Mouse (Mus musculus): ENCODE measurements at regions not wholly inside any gene's neighbourhood (a gene's known extent, or its start where the extent isn't known, plus 50 kb on each side); places are given as distances from the start of the nearest gene placed in this dataset.

- no peak overlapping the region for H3K9ac ChIP-seq
- H3K27ac ChIP-seq: no peak overlapping the region
- no peaks in the 10 kb centered on the region for H3K9me3 ChIP-seq
- 86% methylated on average over 7 of the region's 7 CpGs for WGBS
- H3K4me1 ChIP-seq (replicated peaks): no peaks in the 10 kb centered on the region
- H3K4me3 ChIP-seq (replicated peaks): no peak overlapping the region
- ATAC-seq: no peak
- no peaks in the 10 kb centered on the region for H3K36me3 ChIP-seq
- no peak overlapping the region for H3K4me2 ChIP-seq (replicated peaks)
- no peaks in the 10 kb centered on the region for H3K27me3 ChIP-seq (replicated peaks)
These were observed 192.7 kb downstream of the Gm11146 start for GRCm38 (mm10) chr16:77409168-77409567.

GRCm38 (mm10) chr16:77406999-77407398 is 194.9 kb downstream of the Gm11146 start:
- H3K4me1 ChIP-seq (replicated peaks): no peaks in the 10 kb centered on the region
- H3K9me3 ChIP-seq: no peaks in the 10 kb centered on the region
- H3K27me3 ChIP-seq (replicated peaks): no peaks in the 10 kb centered on the region
- H3K4me2 ChIP-seq (replicated peaks): no peak overlapping the region
- no peaks in the 10 kb centered on the region for H3K36me3 ChIP-seq
- no peak overlapping the region for H3K27ac ChIP-seq
- no peak overlapping the region for H3K4me3 ChIP-seq (replicated peaks)
- H3K9ac ChIP-seq: no peak overlapping the region
- WGBS: 81% methylated on average over 5 of the region's 5 CpGs
- ATAC-seq: no peak

GRCm38 (mm10) chr16:77405859-77406258 is 196.0 kb downstream of the Gm11146 start:
- H3K4me2 ChIP-seq (replicated peaks): no peak overlapping the region
- H3K27ac ChIP-seq: no peak overlapping the region
- no peak overlapping the region for H3K9ac ChIP-seq
- no peak overlapping the region for H3K4me3 ChIP-seq (replicated peaks)
- H3K27me3 ChIP-seq (replicated peaks): no peaks in the 10 kb centered on the region
- WGBS: 72% methylated on average over 6 of the region's 6 CpGs
- H3K36me3 ChIP-seq: no peaks in the 10 kb centered on the region
- ATAC-seq: no peak
- no peaks in the 10 kb centered on the region for H3K9me3 ChIP-seq
- H3K4me1 ChIP-seq (replicated peaks): no peaks in the 10 kb centered on the region

- ATAC-seq: 0 out of 2 replicates have a peak, but pooled peaks have one; percentile 12
- WGBS: 61% methylated on average over 8 of the region's 8 CpGs
- no peak overlapping the region for H3K9ac ChIP-seq
These were observed 196.6 kb downstream of the Gm11146 start for GRCm38 (mm10) chr16:77405181-77405818.

GRCm38 (mm10) chr16:77402711-77403280 is 199.1 kb downstream of the Gm11146 start:
- Histone ChIP-seq H3K4me2 (replicated peaks) (no peak overlapping the region), H3K4me1 (replicated peaks) (no peaks in the 10 kb centered on the region), H3K27me3 (replicated peaks) (no peaks in the 10 kb centered on the region), H3K9me3 (no peaks in the 10 kb centered on the region), H3K27ac (no peak overlapping the region), H3K4me3 (replicated peaks) (no peak overlapping the region), H3K36me3 (no peaks in the 10 kb centered on the region), H3K9ac (no peak overlapping the region)
- ATAC-seq: no peak
- WGBS: 85% methylated on average over 7 of the region's 7 CpGs

More at GRCm38 (mm10) chr16:77405181-77405818, 196.6 kb downstream of the Gm11146 start:
- no peak overlapping the region for H3K4me2 ChIP-seq (replicated peaks)
- no peak overlapping the region for H3K27ac ChIP-seq
- H3K4me1 ChIP-seq (replicated peaks): no peaks in the 10 kb centered on the region
- no peaks in the 10 kb centered on the region for H3K27me3 ChIP-seq (replicated peaks)
- no peaks in the 10 kb centered on the region for H3K36me3 ChIP-seq
- no peak overlapping the region for H3K4me3 ChIP-seq (replicated peaks)
- H3K9me3 ChIP-seq: no peaks in the 10 kb centered on the region

- H3K27ac ChIP-seq: no peak overlapping the region
- no peaks in the 10 kb centered on the region for H3K9me3 ChIP-seq
- 72% methylated on average over 4 of the region's 4 CpGs for WGBS
- ATAC-seq: no peak
- H3K27me3 ChIP-seq (replicated peaks): no peaks in the 10 kb centered on the region
- no peak overlapping the region for H3K4me3 ChIP-seq (replicated peaks)
- no peaks in the 10 kb centered on the region for H3K36me3 ChIP-seq
- no peaks in the 10 kb centered on the region for H3K4me1 ChIP-seq (replicated peaks)
- H3K9ac ChIP-seq: no peak overlapping the region
- H3K4me2 ChIP-seq (replicated peaks): no peak overlapping the region
These were observed 200.5 kb downstream of the Gm11146 start for GRCm38 (mm10) chr16:77401185-77401943.

- Histone ChIP-seq H3K36me3 (no peaks in the 10 kb centered on the region), H3K27me3 (replicated peaks) (no peaks in the 10 kb centered on the region), H3K9ac (no peak overlapping the region), H3K4me2 (replicated peaks) (peak overlapping the region; percentile 56), H3K4me3 (replicated peaks) (peak overlapping the region; percentile 24), H3K9me3 (no peaks in the 10 kb centered on the region), H3K4me1 (replicated peaks) (no peaks in the 10 kb centered on the region), H3K27ac (no peak overlapping the region)
- 3% methylated on average over 13 of the region's 13 CpGs for WGBS
- ATAC-seq: peak; percentile 62
These were observed 201.5 kb downstream of the Gm11146 start for GRCm38 (mm10) chr16:77400276-77400891.

- Histone ChIP-seq H3K4me2 (replicated peaks) (peak overlapping the region; percentile 56), H3K27ac (no peak overlapping the region), H3K36me3 (no peaks in the 10 kb centered on the region), H3K9me3 (no peaks in the 10 kb centered on the region), H3K4me3 (replicated peaks) (peak overlapping the region; percentile 24), H3K4me1 (replicated peaks) (no peaks in the 10 kb centered on the region), H3K9ac (no peak overlapping the region), H3K27me3 (replicated peaks) (no peaks in the 10 kb centered on the region)
- ATAC-seq: peak; percentile 61
- 14% methylated on average over 10 of the region's 10 CpGs for WGBS
These were observed 202.0 kb downstream of the Gm11146 start for GRCm38 (mm10) chr16:77399846-77400275.

GRCm38 (mm10) chr16:77394054-77394716 is 207.7 kb downstream of the Gm11146 start:
- WGBS: 42% methylated on average over 3 of the region's 3 CpGs
- Histone ChIP-seq H3K27ac (no peak overlapping the region), H3K9me3 (no peaks in the 10 kb centered on the region), H3K4me2 (replicated peaks) (no peak overlapping the region), H3K27me3 (replicated peaks) (no peaks in the 10 kb centered on the region), H3K4me3 (replicated peaks) (no peak overlapping the region), H3K4me1 (replicated peaks) (no peaks in the 10 kb centered on the region), H3K9ac (no peak overlapping the region), H3K36me3 (no peaks in the 10 kb centered on the region)
- peak; percentile 81 for ATAC-seq

GRCm38 (mm10) chr16:77393470-77393869 is 208.4 kb downstream of the Gm11146 start:
- Histone ChIP-seq H3K4me2 (replicated peaks) (no peak overlapping the region), H3K36me3 (no peaks in the 10 kb centered on the region), H3K27ac (no peak overlapping the region), H3K9me3 (no peaks in the 10 kb centered on the region), H3K4me3 (replicated peaks) (no peak overlapping the region), H3K27me3 (replicated peaks) (no peaks in the 10 kb centered on the region), H3K9ac (no peak overlapping the region), H3K4me1 (replicated peaks) (no peaks in the 10 kb centered on the region)
- no peak for ATAC-seq
- WGBS: 77% methylated on average over 5 of the region's 5 CpGs

GRCm38 (mm10) chr16:77392205-77392604 is 209.7 kb downstream of the Gm11146 start:
- WGBS: 64% methylated on average over 4 of the region's 4 CpGs
- no peak for ATAC-seq
- Histone ChIP-seq H3K9me3 (no peaks in the 10 kb centered on the region), H3K4me3 (replicated peaks) (no peak overlapping the region), H3K4me2 (replicated peaks) (no peak overlapping the region), H3K27me3 (replicated peaks) (no peaks in the 10 kb centered on the region), H3K36me3 (no peaks in the 10 kb centered on the region), H3K9ac (no peak overlapping the region), H3K4me1 (replicated peaks) (no peaks in the 10 kb centered on the region), H3K27ac (no peak overlapping the region)

Data from intestine, embryonic 15.5 days (tissue).